Mouse (Mus musculus): Measurements from ENCODE around the gene Tssk2. TPM values are rescaled to one million over a fixed set of nuclear protein-coding genes. Genes with fewer than 3 reads are reported as not detected.

Gene Tssk2
- polyA plus RNA-seq (2011; ENCODE audit: insufficient read depth, insufficient read length, low replicate concordance, missing spikeins), result not detected in 2 replicates

GRCm38 (mm10) chr16:17898462-17898861 is at the start of gene Tssk2, which contains the start of gene Dgcr2:
Gene Tssk2 (plus strand): TSS chr16:17898637.
Gene Dgcr2 (minus strand): TSS chr16:17898562.
- no peaks in the 10 kb centered on the region for H3K4me1 ChIP-seq (ENCODE audit: control insufficient read depth, insufficient read depth, low read length)
- TF ChIP-seq CTCF (IDR thresholded peaks at IDR 0.05; ENCODE audit: control insufficient read depth, insufficient read depth, low read length) (no peak), POLR2A (IDR thresholded peaks at IDR 0.05; ENCODE audit: borderline replicate concordance, control insufficient read depth, low read depth, low read length) (no peak)
- H3K4me3 ChIP-seq (replicated peaks; ENCODE audit: control insufficient read depth, low read depth, low read length), result no peak within 1 kb of the TSS
- no peak within 1 kb of the TSS for H3K27ac ChIP-seq (ENCODE audit: control insufficient read depth, insufficient read depth, low read depth, low read length, poor library complexity)
- WGBS, result 92% methylated on average over 14 of the region's 14 CpGs

DNA sequence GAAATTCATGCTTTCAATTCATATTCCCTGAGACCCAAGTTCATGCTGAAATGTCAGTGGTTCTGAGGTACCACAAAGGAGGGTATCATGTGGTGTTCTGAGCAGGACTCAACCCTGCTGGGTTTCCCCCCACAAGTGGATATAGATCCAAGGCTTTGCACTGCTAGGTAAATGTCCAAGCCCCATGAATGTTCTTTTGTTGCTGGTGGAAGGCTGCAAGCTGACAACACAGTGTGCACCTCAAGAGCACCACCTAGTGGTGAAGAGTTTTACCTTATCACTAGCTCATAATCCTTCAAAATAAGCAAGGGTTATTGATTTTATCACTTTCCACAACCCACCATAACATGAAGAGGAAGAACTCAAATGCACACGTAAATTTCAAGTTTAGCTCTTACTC is 49.5 kb upstream of the Tssk2 start:
- 24% methylated on average over 1 of the region's 1 CpGs for WGBS
- no peak overlapping the region for H3K27ac ChIP-seq (ENCODE audit: control insufficient read depth, insufficient read depth, low read depth, low read length, poor library complexity)
- H3K4me3 ChIP-seq (replicated peaks; ENCODE audit: control insufficient read depth, low read depth, low read length), result no peak overlapping the region
- TF ChIP-seq CTCF (IDR thresholded peaks at IDR 0.05; ENCODE audit: control insufficient read depth, insufficient read depth, low read length) (peak; percentile 61), POLR2A (IDR thresholded peaks at IDR 0.05; ENCODE audit: borderline replicate concordance, control insufficient read depth, low read depth, low read length) (no peak)
- no peaks in the 10 kb centered on the region for H3K4me1 ChIP-seq (ENCODE audit: control insufficient read depth, insufficient read depth, low read length)

GRCm38 (mm10) chr16:17849486-17849885 is 49.0 kb upstream of the Tssk2 start:
- H3K27ac ChIP-seq (ENCODE audit: control insufficient read depth, insufficient read depth, low read depth, low read length, poor library complexity), result no peak overlapping the region
- 82% methylated on average over 6 of the region's 6 CpGs for WGBS
- H3K4me1 ChIP-seq (ENCODE audit: control insufficient read depth, insufficient read depth, low read length), result no peaks in the 10 kb centered on the region
- no peak for TF ChIP-seq CTCF (IDR thresholded peaks at IDR 0.05; ENCODE audit: control insufficient read depth, insufficient read depth, low read length)
- no peak for TF ChIP-seq POLR2A (IDR thresholded peaks at IDR 0.05; ENCODE audit: borderline replicate concordance, control insufficient read depth, low read depth, low read length)
- H3K4me3 ChIP-seq (replicated peaks; ENCODE audit: control insufficient read depth, low read depth, low read length), result no peak overlapping the region

DNA sequence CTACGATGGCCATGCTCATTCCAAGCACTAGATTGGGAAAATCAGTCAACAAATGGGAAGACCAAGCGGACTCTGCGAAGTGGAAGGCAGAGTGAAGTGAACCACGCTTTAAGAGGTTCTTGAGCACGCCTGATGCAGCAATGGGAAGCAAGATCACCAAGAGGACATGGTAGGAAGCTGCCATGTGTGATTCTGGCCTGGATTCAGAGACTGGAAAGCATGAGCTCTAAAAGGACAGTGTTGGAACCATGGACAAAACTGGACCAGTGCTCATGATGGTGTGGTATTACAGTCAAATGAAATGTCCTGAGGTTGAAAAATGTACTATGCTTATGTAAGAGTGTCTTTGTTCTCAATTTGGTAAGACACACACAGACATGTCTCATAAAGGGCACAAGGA is 47.1 kb upstream of the Tssk2 start:
- Histone ChIP-seq H3K4me3 (replicated peaks; ENCODE audit: control insufficient read depth, low read depth, low read length) (no peak overlapping the region), H3K27ac (ENCODE audit: control insufficient read depth, insufficient read depth, low read depth, low read length, poor library complexity) (no peak overlapping the region), H3K4me1 (ENCODE audit: control insufficient read depth, insufficient read depth, low read length) (no peaks in the 10 kb centered on the region)
- no peak for TF ChIP-seq POLR2A (IDR thresholded peaks at IDR 0.05; ENCODE audit: borderline replicate concordance, control insufficient read depth, low read depth, low read length)
- no peak for TF ChIP-seq CTCF (IDR thresholded peaks at IDR 0.05; ENCODE audit: control insufficient read depth, insufficient read depth, low read length)
- WGBS, result 95% methylated on average over 5 of the region's 5 CpGs

- Histone ChIP-seq H3K4me1 (ENCODE audit: control insufficient read depth, insufficient read depth, low read length) (no peaks in the 10 kb centered on the region), H3K27ac (ENCODE audit: control insufficient read depth, insufficient read depth, low read depth, low read length, poor library complexity) (no peak overlapping the region), H3K4me3 (replicated peaks; ENCODE audit: control insufficient read depth, low read depth, low read length) (no peak overlapping the region)
- TF ChIP-seq POLR2A (IDR thresholded peaks at IDR 0.05; ENCODE audit: borderline replicate concordance, control insufficient read depth, low read depth, low read length) (no peak), CTCF (IDR thresholded peaks at IDR 0.05; ENCODE audit: control insufficient read depth, insufficient read depth, low read length) (no peak)
- 86% methylated on average over 1 of the region's 1 CpGs for WGBS
These were observed 46.6 kb upstream of the Tssk2 start for GRCm38 (mm10) chr16:17851860-17852259.

DNA sequence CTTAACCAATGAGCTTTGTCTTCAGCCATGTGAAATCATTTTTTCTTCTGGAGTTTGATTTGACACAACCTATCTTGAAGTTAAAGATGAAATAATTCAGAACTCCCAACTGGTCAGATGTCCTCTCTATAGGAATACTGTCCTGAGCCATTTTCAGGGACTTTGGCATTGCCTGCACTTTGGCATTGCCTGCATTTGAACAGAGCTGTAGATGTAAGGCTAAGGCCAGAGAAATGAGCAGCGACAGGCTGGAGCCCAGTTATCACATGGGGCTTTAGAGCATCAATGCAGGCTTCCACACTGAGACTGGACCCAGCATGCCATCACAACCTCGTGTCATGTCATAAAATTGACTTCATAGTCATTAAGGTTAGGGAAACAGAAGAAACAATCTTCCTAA is 45.2 kb upstream of the Tssk2 start:
- 81% methylated on average over 2 of the region's 2 CpGs for WGBS
- TF ChIP-seq CTCF (IDR thresholded peaks at IDR 0.05; ENCODE audit: control insufficient read depth, insufficient read depth, low read length) (no peak), POLR2A (IDR thresholded peaks at IDR 0.05; ENCODE audit: borderline replicate concordance, control insufficient read depth, low read depth, low read length) (no peak)
- Histone ChIP-seq H3K27ac (ENCODE audit: control insufficient read depth, insufficient read depth, low read depth, low read length, poor library complexity) (no peak overlapping the region), H3K4me3 (replicated peaks; ENCODE audit: control insufficient read depth, low read depth, low read length) (no peak overlapping the region), H3K4me1 (ENCODE audit: control insufficient read depth, insufficient read depth, low read length) (no peaks in the 10 kb centered on the region)

DNA sequence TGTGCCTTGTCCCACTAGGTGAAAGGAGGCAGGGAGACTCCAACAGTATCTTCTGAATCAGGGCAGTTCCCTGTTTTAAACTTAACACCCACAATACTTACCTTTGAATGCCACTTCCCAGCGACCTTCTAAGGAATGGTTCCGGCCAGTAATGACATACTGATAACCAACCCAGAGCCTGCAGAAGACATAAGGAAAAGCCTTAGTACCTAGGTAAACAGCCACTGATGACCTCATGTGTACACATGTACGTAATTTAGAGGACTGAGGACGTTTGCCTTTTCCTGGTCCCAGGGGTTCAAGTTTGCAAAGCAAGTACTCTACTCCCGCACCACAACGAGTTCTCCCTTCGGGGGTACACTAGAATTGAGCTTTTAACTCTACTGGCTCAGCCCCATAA is 41.3 kb upstream of the Tssk2 start:
- WGBS, result 90% methylated on average over 7 of the region's 7 CpGs

GRCm38 (mm10) chr16:17858592-17858991 is 39.8 kb upstream of the Tssk2 start:
- Histone ChIP-seq H3K27ac (ENCODE audit: control insufficient read depth, insufficient read depth, low read depth, low read length, poor library complexity) (no peak overlapping the region), H3K4me1 (ENCODE audit: control insufficient read depth, insufficient read depth, low read length) (no peaks in the 10 kb centered on the region), H3K4me3 (replicated peaks; ENCODE audit: control insufficient read depth, low read depth, low read length) (no peak overlapping the region)
- peak; percentile 61 for TF ChIP-seq CTCF (IDR thresholded peaks at IDR 0.05; ENCODE audit: control insufficient read depth, insufficient read depth, low read length)
- no peak for TF ChIP-seq POLR2A (IDR thresholded peaks at IDR 0.05; ENCODE audit: borderline replicate concordance, control insufficient read depth, low read depth, low read length)

More for the DNA sequence above, 41.3 kb upstream of the Tssk2 start:
- Histone ChIP-seq H3K4me1 (ENCODE audit: control insufficient read depth, insufficient read depth, low read length) (no peaks in the 10 kb centered on the region), H3K4me3 (replicated peaks; ENCODE audit: control insufficient read depth, low read depth, low read length) (no peak overlapping the region), H3K27ac (ENCODE audit: control insufficient read depth, insufficient read depth, low read depth, low read length, poor library complexity) (no peak overlapping the region)
- TF ChIP-seq CTCF (IDR thresholded peaks at IDR 0.05; ENCODE audit: control insufficient read depth, insufficient read depth, low read length) (no peak), POLR2A (IDR thresholded peaks at IDR 0.05; ENCODE audit: borderline replicate concordance, control insufficient read depth, low read depth, low read length) (no peak)

DNA sequence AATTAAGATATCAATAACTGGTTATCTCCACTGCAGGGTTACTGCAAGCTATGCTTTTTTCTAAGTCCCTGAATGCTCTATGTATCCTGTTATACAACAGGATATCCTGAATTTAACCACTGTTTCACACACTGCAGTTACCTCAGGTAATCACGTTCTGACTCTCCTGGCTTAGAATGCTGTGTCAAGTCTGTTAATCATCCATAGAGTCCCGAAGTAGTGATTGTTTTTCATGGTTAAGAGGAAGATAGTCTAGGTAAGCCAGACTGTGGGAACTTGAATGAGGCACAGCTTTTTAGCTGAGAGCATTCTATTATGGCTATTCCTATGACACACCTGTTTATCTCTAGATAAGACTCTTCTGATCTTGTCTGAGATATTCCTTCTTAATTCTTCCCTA is 33.1 kb upstream of the Tssk2 start:
- peaks cover 2% of the 10 kb centered on the region for H3K4me1 ChIP-seq (ENCODE audit: control insufficient read depth, insufficient read depth, low read length)
- H3K4me3 ChIP-seq (replicated peaks; ENCODE audit: control insufficient read depth, low read depth, low read length), result no peak overlapping the region
- TF ChIP-seq POLR2A (IDR thresholded peaks at IDR 0.05; ENCODE audit: borderline replicate concordance, control insufficient read depth, low read depth, low read length) (no peak), CTCF (IDR thresholded peaks at IDR 0.05; ENCODE audit: control insufficient read depth, insufficient read depth, low read length) (no peak)
- H3K27ac ChIP-seq (ENCODE audit: control insufficient read depth, insufficient read depth, low read depth, low read length, poor library complexity), result no peak overlapping the region
- WGBS, result 12% methylated on average over 2 of the region's 2 CpGs

Measured in bone marrow, adult 2 months (tissue).